Mouse (Mus musculus) splenic B cell, adult 2 months (primary cell): ENCODE data around the gene Gm12695.
A peak's percentile ranks its signal among the peaks of the same experiment; 100 is the strongest.

Experiments used
- DNase-seq: peaks from one replicate; pipeline ENCODE4 v3.0.0-alpha.2; 2011; ENCODE audit warnings: low read depth, low spot score
- H3K27me3 ChIP-seq: 2 replicates; pipeline ENCODE4 v1.6.1; 2012; ENCODE audit warnings: mild to moderate bottlenecking, low read length, moderate library complexity, mixed read lengths; ENCODE audit not compliant: control insufficient read depth, poor library complexity, insufficient read depth, severe bottlenecking
- H3K36me3 ChIP-seq: 2 replicates; pipeline ENCODE4 v1.6.1; 2012; ENCODE audit warnings: mild to moderate bottlenecking, low read length, moderate library complexity, mixed read lengths; ENCODE audit not compliant: control insufficient read depth, poor library complexity, insufficient read depth, severe bottlenecking

Gm12695 gene

GRCm38 (mm10) chr4:96725415-96726055 lies 59.5 kb downstream of the Gm12695 start:
- Histone ChIP-seq H3K36me3 (no peaks in the 10 kb centered on the region), H3K27me3 (no peaks in the 10 kb centered on the region)
- DNase-seq: no peak

- no peak for DNase-seq
- no peaks in the 10 kb centered on the region for H3K27me3 ChIP-seq
- H3K36me3 ChIP-seq: no peaks in the 10 kb centered on the region
These were observed 62.7 kb downstream of the Gm12695 start for GRCm38 (mm10) chr4:96722301-96722700.

GRCm38 (mm10) chr4:96718977-96719966 lies 65.7 kb downstream of the Gm12695 start:
- H3K36me3 ChIP-seq: no peaks in the 10 kb centered on the region
- no peak for DNase-seq
- no peaks in the 10 kb centered on the region for H3K27me3 ChIP-seq

DNA sequence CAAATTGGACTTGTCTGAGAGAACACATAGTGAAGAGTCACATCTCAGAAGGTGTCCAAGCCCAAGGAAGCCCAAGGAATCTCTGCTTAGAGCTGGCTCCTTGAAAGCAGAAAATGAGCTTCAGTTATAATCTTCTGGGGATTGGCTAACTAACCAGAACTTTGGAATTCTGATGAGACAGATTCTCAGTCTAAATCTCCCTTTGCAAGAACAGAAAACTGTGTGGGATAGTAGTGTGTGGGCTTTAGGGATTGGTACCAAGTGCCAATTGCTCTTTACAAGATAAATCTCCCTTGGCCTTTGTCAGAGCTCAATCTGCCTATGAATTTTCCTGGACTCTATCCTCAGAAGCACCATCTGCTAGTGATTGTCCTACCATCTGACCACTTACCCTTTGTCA lies 66.5 kb downstream of the Gm12695 start:
- no peak for DNase-seq
- H3K36me3 ChIP-seq: no peaks in the 10 kb centered on the region
- H3K27me3 ChIP-seq: no peaks in the 10 kb centered on the region

DNA sequence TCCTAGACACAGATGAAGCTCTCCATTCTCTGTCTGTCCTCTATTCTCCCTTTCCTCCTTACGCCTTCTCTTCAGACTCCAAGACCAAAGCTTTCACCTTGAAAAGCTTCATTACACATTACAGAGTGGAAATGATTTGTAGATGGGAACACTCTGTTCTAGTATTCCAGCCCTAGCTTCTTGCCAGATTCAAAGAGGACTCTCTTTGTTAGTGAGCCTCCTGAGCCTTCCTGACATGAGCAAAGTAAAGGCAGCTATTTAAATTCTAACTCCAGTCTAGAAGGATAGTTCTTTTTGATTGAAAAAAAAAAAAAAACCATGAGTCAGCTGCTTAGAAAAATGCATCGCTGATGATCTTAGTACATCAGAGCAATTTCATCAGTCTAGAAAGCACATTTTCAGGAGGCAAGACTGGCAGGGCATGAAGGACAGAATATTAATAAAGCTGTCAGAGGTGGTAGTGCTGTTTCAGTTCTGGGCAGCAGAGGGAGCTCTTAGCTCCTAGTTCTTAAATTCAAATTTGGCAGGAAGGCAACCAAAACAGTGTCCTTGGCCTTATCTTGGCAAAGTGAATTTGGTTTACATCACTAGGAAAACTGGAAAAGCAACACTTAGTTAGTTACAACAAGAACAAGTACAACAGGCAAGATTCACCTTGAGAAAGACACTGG lies 79.6 kb downstream of the Gm12695 start:
- DNase-seq: peak; percentile 19
- H3K27me3 ChIP-seq: no peaks in the 10 kb centered on the region
- no peaks in the 10 kb centered on the region for H3K36me3 ChIP-seq

DNA sequence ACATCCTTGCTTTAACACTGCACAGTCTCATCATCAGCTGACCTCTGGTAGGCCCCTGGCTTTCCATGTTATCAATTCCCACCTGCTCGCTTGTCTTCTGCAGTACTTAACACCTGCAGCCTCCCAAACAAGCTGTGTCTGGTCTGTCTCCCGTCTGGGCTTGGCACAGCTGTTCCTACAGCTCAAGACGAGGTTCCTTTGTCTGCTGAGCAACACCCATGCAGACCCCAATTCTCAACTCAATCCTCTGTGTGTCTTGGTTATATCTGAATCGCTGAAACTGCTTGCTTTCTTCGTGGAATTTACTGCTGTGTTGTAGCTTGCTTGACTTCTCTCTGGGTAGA lies 86.8 kb downstream of the Gm12695 start:
- Histone ChIP-seq H3K27me3 (no peaks in the 10 kb centered on the region), H3K36me3 (no peaks in the 10 kb centered on the region)
- DNase-seq: no peak

DNA sequence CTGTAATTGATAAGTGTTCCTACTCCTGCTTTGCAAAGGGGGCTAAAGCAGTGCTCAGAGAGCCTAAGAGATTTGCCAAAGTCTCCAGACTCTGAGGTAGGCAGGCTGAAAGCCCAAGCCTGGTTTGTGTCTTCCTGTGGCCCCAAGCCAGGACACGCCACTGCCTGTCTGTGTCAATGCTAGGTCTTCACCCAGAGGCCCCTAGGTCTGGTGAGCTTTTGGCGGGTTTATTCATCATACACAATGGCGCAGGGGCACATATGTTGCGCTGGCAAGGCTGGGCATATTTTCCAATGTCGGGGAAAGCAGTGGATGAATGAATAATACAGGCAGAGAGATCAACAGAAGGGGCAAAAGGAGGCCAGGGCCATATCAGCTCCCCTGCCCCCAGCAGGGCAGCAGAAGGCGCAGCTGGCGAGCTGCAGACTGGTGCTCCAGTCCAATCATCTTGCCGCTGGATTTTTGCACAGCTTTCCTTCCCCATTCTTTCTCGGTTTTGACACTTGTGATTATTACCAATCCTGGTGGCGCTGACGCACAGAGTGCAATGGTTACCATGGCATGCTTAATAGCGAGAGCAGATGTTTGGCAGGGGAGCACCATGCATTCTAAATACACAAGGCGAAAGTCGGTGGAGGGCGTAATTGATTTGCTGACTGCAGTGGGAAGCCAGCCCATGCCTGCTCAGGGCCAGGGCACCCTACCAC lies 87.3 kb downstream of the Gm12695 start:
- DNase-seq: no peak
- H3K27me3 ChIP-seq: no peaks in the 10 kb centered on the region
- H3K36me3 ChIP-seq: no peaks in the 10 kb centered on the region

DNA sequence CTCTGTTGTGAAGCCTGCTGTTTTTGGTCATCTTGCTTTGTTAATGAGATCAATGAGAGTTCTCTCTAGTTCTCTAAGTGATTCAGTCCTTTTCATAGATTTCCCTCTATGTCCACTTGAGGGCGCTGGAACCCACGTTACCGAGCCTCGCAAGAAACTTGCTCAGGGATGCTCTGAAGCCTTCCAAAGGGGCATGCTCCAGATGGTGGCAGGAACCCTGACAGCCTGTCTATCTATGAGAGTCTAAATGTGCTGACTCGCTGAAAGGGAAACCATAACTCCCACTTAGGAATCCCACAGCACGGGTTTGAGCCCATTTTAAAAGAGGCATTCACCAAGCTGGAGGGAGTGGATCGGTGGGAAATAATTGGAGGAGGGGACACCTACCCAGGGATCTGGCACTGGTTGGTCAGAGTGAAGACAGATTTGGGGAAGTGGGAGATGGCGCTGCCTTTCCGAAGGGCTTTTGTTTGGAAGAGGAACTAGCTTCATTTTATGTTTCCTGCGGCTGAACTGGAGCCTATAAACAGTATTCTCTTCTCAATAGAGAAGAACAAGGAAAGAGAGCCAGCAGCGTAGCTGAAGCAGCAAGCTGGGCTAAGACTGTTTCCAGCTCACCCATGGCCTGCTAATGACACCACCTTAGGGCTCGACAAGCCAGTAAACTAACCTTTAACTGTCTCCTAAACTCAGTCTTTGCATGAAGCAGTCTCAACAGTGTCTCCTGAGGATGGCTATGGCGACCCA lies 88.2 kb downstream of the Gm12695 start:
- peak; percentile 7 for DNase-seq
- Histone ChIP-seq H3K36me3 (no peaks in the 10 kb centered on the region), H3K27me3 (no peaks in the 10 kb centered on the region)

- no peak for DNase-seq
- Histone ChIP-seq H3K36me3 (no peaks in the 10 kb centered on the region; the same call in 1 of the 2 replicates), H3K27me3 (no peaks in the 10 kb centered on the region)
These were observed 97.6 kb downstream of the Gm12695 start for GRCm38 (mm10) chr4:96687358-96687803.

DNA sequence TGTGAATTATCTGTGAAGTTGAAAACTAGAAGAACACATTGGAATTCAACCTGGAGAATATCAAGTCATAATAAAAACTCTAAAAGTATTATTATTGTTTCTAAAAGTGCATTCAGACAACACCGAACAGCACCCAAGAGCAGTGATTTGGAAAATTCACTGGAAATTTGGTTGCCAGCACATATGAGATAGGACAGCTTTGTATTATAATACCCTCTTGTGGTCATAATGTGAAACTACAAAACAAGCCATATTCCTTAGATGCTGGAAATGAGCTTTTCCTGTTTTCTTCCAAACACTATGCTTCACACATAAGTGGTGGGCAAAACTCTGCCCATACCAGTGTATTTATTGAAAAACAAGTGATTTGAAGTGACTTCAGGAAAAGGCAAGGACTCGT lies 101.5 kb downstream of the Gm12695 start:
- Histone ChIP-seq H3K36me3 (no peaks in the 10 kb centered on the region; the same call in 1 of the 2 replicates), H3K27me3 (no peaks in the 10 kb centered on the region)
- no peak for DNase-seq

DNA sequence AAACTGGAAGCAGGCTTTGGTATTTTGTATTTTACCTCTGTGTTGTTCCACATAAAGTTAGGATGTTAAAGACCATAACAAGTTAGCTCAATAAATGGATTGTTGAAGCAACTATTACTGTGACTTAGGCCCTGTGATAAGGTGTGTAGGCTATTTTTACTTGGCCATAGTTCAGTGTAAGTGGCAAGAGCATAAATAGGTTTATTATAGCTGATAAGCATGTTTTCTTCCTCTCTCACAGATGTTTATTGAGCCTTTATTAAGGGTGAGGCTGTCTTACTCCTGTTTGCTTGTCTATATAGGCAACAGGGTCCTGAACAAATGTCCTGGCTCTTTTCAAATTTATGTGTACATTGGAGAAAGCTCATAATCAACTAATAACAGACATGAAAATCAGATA lies 104.0 kb downstream of the Gm12695 start:
- Histone ChIP-seq H3K36me3 (no peaks in the 10 kb centered on the region), H3K27me3 (no peaks in the 10 kb centered on the region)
- DNase-seq: no peak

DNA sequence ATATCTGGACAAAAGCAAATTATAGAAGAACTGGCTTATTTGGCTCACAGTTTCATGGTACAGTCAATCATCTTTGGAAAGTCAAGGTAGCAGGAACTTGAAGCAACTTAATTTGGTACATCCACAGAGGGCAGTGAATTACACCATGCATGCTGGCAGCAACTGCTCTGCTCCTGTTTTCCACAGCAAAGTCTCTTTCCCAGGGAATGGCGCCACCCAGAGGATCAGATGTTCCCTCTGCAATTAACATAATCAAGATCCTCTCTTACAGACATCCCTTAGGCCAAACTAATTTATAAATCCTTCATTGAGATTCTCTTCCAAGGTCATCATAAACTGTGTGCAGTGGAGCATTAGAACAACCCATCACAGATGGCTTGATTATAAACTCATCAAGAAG lies 104.8 kb downstream of the Gm12695 start:
- no peaks in the 10 kb centered on the region for H3K36me3 ChIP-seq
- DNase-seq: no peak
- H3K27me3 ChIP-seq: no peaks in the 10 kb centered on the region
